Mouse (Mus musculus): ENCODE measurements around the gene Olfr556. TPM values are rescaled to one million over a fixed set of nuclear protein-coding genes. Genes with fewer than 3 reads are reported as not detected.

Olfr556 gene
- polyA plus RNA-seq, 1 experiment from 2014 or later = not detected

DNA sequence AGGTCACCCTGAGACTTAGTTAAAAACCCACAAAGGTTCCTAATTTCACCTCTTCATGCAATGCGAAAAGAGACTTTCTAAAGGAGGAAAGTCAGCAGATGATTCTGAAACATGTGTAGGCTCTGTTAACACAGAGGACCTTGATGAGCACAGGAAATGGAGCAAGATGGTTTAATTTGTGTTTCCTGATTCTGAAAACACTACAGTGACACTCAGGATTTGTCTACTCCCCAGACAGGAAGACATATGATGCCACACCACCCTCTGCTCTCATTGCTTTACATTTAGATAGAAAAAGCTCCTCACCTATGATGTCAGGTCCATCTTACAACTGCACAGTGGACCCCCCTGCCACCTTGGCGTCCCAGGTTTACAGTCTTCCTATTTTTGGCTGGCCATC lies 11.5 kb downstream of the Olfr556 start:
- ATAC-seq (ENCODE audit: insufficient number of reproducible peaks, insufficient read depth, low FRiP score, low read depth) = no peak
- WGBS = 81% methylated on average over 2 of the region's 2 CpGs

DNA sequence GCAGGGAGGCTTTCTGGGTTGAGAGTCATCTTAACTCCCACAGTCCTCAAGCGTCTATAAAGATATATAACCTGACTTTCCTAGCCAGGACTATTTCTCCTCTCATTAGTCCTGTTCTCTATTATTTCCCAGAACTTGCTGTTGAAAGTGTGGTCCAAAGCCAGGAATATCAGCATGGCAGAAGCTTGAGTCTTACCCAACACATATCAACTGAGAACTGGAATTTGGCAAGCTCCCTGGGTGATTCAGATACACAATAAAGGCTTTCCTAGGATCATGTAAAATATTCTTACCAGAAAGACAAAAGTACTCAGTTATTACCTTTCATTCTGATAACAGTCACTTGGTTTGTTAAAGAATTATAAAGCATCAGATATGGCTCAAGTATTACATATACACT lies 17.2 kb downstream of the Olfr556 start:
- Histone ChIP-seq H3K27ac (ENCODE audit: low read length) (no peak overlapping the region), H3K4me2 (replicated peaks; ENCODE audit: low read depth, low read length) (no peak overlapping the region), H3K4me1 (ENCODE audit: control insufficient read depth, insufficient read depth, low read length) (no peaks in the 10 kb centered on the region), H3K27me3 (ENCODE audit: control insufficient read depth, insufficient read depth, low read length) (no peaks in the 10 kb centered on the region), H3K4me3 (ENCODE audit: low read depth, low read length) (no peak overlapping the region), H3K9me3 (ENCODE audit: control insufficient read depth, low read depth, low read length) (no peaks in the 10 kb centered on the region), H3K9ac (replicated peaks; ENCODE audit: low read depth, low read length) (no peak overlapping the region), H3K36me3 (ENCODE audit: control insufficient read depth, insufficient read depth, low read length) (peaks cover 4% of the 10 kb centered on the region; the same call in 1 of the 2 replicates)
- 78% methylated on average over 1 of the region's 1 CpGs for WGBS
- no peak for ATAC-seq (ENCODE audit: insufficient number of reproducible peaks, insufficient read depth, low FRiP score, low read depth)

More for the DNA sequence above, 11.5 kb downstream of the Olfr556 start:
- H3K27ac ChIP-seq (ENCODE audit: low read length) = no peak overlapping the region
- H3K4me1 ChIP-seq (ENCODE audit: control insufficient read depth, insufficient read depth, low read length) = no peaks in the 10 kb centered on the region
- no peaks in the 10 kb centered on the region for H3K27me3 ChIP-seq (ENCODE audit: control insufficient read depth, insufficient read depth, low read length)
- H3K4me3 ChIP-seq (ENCODE audit: low read depth, low read length) = no peak overlapping the region
- no peak overlapping the region for H3K4me2 ChIP-seq (replicated peaks; ENCODE audit: low read depth, low read length)
- H3K36me3 ChIP-seq (ENCODE audit: control insufficient read depth, insufficient read depth, low read length) = peaks cover 4% of the 10 kb centered on the region; the same call in 1 of the 2 replicates
- H3K9ac ChIP-seq (replicated peaks; ENCODE audit: low read depth, low read length) = no peak overlapping the region
- H3K9me3 ChIP-seq (ENCODE audit: control insufficient read depth, low read depth, low read length) = no peaks in the 10 kb centered on the region

DNA sequence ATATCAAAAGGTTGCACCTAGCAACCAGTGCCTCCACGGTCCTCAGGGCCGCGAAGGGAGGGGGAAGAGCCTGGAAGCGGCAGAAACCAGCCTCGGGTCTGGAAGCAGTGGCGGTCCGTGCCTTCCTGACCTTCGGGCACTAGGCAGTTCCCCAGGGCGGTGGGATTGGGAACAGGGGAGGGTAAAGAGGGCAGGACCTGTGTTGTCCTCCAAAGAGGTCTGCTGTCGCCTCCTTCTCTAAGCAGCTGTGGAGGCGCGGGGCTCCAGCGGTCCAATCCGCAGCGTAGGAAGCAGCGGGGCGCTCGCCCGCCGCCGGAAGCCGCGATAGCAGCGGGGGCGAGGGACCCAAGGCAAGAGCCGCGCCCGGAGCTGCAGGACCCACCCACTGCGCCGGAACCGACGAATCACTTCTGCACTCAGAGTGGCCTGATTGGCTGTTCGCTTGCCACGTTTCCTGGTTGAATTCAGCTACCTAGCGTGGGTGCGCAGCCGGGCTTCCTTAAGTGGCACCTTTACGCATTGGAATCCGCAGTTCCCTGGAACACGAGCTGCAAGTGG lies 22.3 kb downstream of the Olfr556 start, which contains the start of gene Trim68:
Gene Trim68 (minus strand): TSS at position 384 of the 558 bp plus-strand sequence.
- Histone ChIP-seq H3K9me3 (ENCODE audit: control insufficient read depth, low read depth, low read length) (no peaks in the 10 kb centered on the region), H3K27ac (ENCODE audit: low read length) (peak within 1 kb of the TSS; percentile 82), H3K4me3 (ENCODE audit: low read depth, low read length) (peak within 1 kb of the TSS; percentile 58), H3K4me1 (ENCODE audit: control insufficient read depth, insufficient read depth, low read length) (no peaks in the 10 kb centered on the region), H3K4me2 (replicated peaks; ENCODE audit: low read depth, low read length) (peak within 1 kb of the TSS; percentile 56), H3K27me3 (ENCODE audit: control insufficient read depth, insufficient read depth, low read length) (no peaks in the 10 kb centered on the region), H3K9ac (replicated peaks; ENCODE audit: low read depth, low read length) (peak within 1 kb of the TSS; percentile 65), H3K36me3 (ENCODE audit: control insufficient read depth, insufficient read depth, low read length) (no peaks in the 10 kb centered on the region)
- peak; percentile 100 for ATAC-seq (ENCODE audit: insufficient number of reproducible peaks, insufficient read depth, low FRiP score, low read depth)
- under 1% methylated on average over 40 of the region's 40 CpGs for WGBS

DNA sequence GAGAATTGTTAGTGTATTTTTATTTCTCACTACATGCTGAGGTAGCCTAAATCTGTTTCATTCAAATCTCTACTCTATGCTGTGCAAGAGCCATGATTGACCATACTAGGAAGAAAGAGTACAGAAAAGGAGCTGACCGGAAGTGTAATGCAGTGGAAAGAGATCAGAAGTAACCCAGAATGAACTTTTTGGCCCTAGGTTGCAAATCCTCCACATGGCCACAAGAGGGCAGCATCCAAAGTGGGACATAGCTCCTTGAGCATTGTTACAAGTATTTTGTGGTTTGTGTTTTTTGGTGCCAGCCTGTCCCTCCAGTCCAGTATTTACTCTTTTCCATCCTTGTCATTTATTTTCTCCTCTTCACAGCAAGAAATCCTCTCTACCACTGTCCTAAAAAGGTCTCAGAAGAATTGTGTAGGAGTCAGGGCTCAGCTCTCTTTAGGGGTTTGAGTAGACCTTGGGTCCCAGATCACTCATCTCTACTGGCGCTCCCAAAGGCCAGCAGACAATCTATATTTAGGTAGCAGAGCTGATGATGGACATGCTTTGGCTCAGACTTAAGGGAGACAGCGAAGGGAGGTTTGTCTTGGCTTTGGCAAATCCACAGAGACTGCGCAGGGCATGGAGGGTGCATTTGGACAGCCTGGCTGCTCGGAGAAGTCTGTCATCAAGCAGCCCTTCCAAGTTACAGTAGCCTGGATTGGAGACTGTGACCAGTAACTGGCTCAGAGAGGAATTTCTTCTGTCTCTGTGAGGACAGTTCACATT lies 30.8 kb downstream of the Olfr556 start, which contains the start of gene Olfr557:
Gene Olfr557 (plus strand): TSS at position 553 of the 768 bp plus-strand sequence.
- Histone ChIP-seq H3K9me3 (ENCODE audit: control insufficient read depth, low read depth, low read length) (no peaks in the 10 kb centered on the region), H3K27ac (ENCODE audit: low read length) (no peak within 1 kb of the TSS), H3K27me3 (ENCODE audit: control insufficient read depth, insufficient read depth, low read length) (no peaks in the 10 kb centered on the region), H3K36me3 (ENCODE audit: control insufficient read depth, insufficient read depth, low read length) (no peaks in the 10 kb centered on the region), H3K4me3 (ENCODE audit: low read depth, low read length) (no peak within 1 kb of the TSS), H3K9ac (replicated peaks; ENCODE audit: low read depth, low read length) (no peak within 1 kb of the TSS), H3K4me2 (replicated peaks; ENCODE audit: low read depth, low read length) (no peak within 1 kb of the TSS), H3K4me1 (ENCODE audit: control insufficient read depth, insufficient read depth, low read length) (no peaks in the 10 kb centered on the region)
- 79% methylated on average over 5 of the region's 5 CpGs for WGBS
- ATAC-seq (ENCODE audit: insufficient number of reproducible peaks, insufficient read depth, low FRiP score, low read depth) = no peak

DNA sequence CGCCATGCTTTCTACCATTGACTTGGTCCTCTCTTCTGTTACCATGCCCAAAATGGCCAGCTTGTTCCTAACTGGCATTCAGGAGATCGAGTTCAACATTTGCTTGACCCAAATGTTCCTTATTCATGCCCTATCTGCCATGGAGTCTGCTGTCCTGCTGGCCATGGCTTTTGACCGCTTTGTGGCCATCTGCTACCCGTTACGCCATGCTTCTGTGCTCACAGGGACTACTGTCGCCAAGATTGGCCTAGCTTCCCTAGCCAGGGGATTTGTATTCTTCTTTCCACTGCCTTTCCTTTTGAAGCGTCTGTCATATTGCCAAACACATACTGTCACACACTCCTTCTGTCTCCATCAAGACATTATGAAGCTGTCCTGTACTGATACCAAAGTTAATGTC lies 33.8 kb downstream of the Olfr556 start:
- Histone ChIP-seq H3K9ac (replicated peaks; ENCODE audit: low read depth, low read length) (no peak overlapping the region), H3K27ac (ENCODE audit: low read length) (no peak overlapping the region), H3K9me3 (ENCODE audit: control insufficient read depth, low read depth, low read length) (no peaks in the 10 kb centered on the region), H3K4me2 (replicated peaks; ENCODE audit: low read depth, low read length) (no peak overlapping the region), H3K4me1 (ENCODE audit: control insufficient read depth, insufficient read depth, low read length) (no peaks in the 10 kb centered on the region), H3K36me3 (ENCODE audit: control insufficient read depth, insufficient read depth, low read length) (no peaks in the 10 kb centered on the region), H3K4me3 (ENCODE audit: low read depth, low read length) (no peak overlapping the region), H3K27me3 (ENCODE audit: control insufficient read depth, insufficient read depth, low read length) (no peaks in the 10 kb centered on the region)
- WGBS = 82% methylated on average over 7 of the region's 7 CpGs
- no peak for ATAC-seq (ENCODE audit: insufficient number of reproducible peaks, insufficient read depth, low FRiP score, low read depth)

DNA sequence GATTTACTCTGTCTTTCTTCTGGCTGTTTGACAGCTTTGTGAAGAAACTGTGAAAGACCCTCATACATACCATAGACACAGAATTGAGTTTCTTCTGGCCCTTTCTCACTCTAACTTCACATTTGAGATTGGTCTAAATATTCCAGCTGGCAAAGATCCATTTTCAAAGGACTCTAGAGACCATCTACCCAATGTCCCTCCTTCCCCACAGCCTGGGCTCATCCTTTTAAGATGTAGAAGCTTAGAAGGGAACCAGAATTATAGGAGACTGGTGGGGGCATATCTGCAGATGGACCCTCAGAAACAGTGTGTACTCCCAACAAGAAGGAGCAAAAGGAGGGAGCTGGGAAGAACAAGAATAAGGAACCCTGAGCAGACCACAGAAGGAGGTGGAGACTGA lies 37.2 kb downstream of the Olfr556 start, which contains the start of gene Olfr558:
Gene Olfr558 (plus strand): TSS at position 301 of the 400 bp plus-strand sequence.
- H3K9me3 ChIP-seq (ENCODE audit: control insufficient read depth, low read depth, low read length) = no peaks in the 10 kb centered on the region
- no peaks in the 10 kb centered on the region for H3K27me3 ChIP-seq (ENCODE audit: control insufficient read depth, insufficient read depth, low read length)
- no peaks in the 10 kb centered on the region for H3K36me3 ChIP-seq (ENCODE audit: control insufficient read depth, insufficient read depth, low read length)
- no peak within 1 kb of the TSS for H3K27ac ChIP-seq (ENCODE audit: low read length)
- ATAC-seq (ENCODE audit: insufficient number of reproducible peaks, insufficient read depth, low FRiP score, low read depth) = no peak
- H3K4me3 ChIP-seq (ENCODE audit: low read depth, low read length) = no peak within 1 kb of the TSS
- no peak within 1 kb of the TSS for H3K9ac ChIP-seq (replicated peaks; ENCODE audit: low read depth, low read length)
- no peaks in the 10 kb centered on the region for H3K4me1 ChIP-seq (ENCODE audit: control insufficient read depth, insufficient read depth, low read length)
- H3K4me2 ChIP-seq (replicated peaks; ENCODE audit: low read depth, low read length) = no peak within 1 kb of the TSS

DNA sequence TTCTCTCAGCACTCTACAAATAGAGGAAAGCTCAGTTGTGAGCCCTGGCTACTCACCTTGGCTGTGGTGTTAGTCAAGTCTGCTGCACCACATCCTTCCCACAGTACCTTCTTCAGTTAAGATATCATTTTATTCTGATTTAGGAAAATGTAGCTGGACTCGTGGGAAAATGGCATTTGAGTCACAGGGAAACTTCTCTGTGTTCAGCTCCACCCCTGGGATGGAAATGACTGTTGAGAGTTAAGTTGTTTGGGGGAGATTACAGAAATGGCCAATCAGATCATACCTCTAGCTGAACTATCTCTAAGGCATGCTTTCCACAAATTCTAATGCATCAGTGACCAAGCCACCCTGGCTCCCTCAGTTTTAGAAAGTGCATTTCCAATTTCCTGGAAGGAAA lies 54.3 kb downstream of the Olfr556 start, which contains the start of gene Olfr33:
Gene Olfr33 (minus strand): TSS at position 101 of the 400 bp plus-strand sequence.
- Histone ChIP-seq H3K9ac (replicated peaks; ENCODE audit: low read depth, low read length) (no peak within 1 kb of the TSS), H3K36me3 (ENCODE audit: control insufficient read depth, insufficient read depth, low read length) (no peaks in the 10 kb centered on the region), H3K4me3 (ENCODE audit: low read depth, low read length) (no peak within 1 kb of the TSS), H3K27me3 (ENCODE audit: control insufficient read depth, insufficient read depth, low read length) (no peaks in the 10 kb centered on the region), H3K9me3 (ENCODE audit: control insufficient read depth, low read depth, low read length) (no peaks in the 10 kb centered on the region), H3K4me1 (ENCODE audit: control insufficient read depth, insufficient read depth, low read length) (no peaks in the 10 kb centered on the region), H3K27ac (ENCODE audit: low read length) (no peak within 1 kb of the TSS), H3K4me2 (replicated peaks; ENCODE audit: low read depth, low read length) (no peak within 1 kb of the TSS)
- ATAC-seq (ENCODE audit: insufficient number of reproducible peaks, insufficient read depth, low FRiP score, low read depth) = no peak
- 33% methylated on average over 1 of the region's 1 CpGs for WGBS

Measured in stomach, embryonic 14.5 days (tissue).